Mouse (Mus musculus): Measurements from ENCODE around the gene Prrc2a.

GRCm38 (mm10) chr17:35178528-35178927 is 13.8 kb upstream of the Prrc2a start:
- no peak for TF ChIP-seq POLR2A (IDR thresholded peaks at IDR 0.05; ENCODE audit: borderline replicate concordance, insufficient read depth, low read length)
- TF ChIP-seq CTCF (IDR thresholded peaks at IDR 0.05; ENCODE audit: borderline replicate concordance, insufficient read depth, low read depth, low read length), result peak; percentile 77
